Mouse (Mus musculus): Measurements from ENCODE around the gene Rars2. TPM values are rescaled to one million over a fixed set of nuclear protein-coding genes. Genes with fewer than 3 reads are reported as not detected.
A peak's percentile ranks its signal among the peaks of the same experiment; 100 is the strongest.
"Not testable (repeated sequence)": the region's sequence is repeated elsewhere in the genome, so short reads cannot be mapped to it uniquely, and the experiment has no call there.

The Rars2 gene
- polyA plus RNA-seq (2014; fragmentation: Nextera tagmentation; extraction: Ambion mirVana): 54.8 and 56.3 TPM in 2 replicates

DNA sequence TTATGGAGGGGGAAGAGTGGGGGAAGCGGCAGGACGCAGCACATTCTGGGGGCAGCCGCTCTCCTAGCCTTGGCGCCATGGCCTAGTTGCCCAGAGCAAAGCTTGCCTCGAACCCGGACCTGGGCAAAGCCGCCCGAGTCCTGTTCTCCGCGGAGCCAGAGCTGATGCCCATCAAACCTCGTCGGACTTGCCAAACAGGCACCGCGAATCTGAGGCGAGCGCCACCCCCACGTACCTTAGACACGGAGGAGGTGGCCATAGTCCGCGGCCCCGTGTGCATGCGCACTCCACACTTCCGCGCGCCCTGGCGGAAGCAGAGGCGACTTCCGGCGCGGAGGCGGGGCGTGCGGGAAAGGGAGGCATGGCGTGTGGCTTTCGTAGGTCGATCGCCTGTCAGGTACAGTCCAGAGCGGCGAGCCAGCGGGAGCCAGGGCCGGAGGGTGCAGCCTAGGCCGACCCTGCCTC is at the start of gene Rars2, which contains the start of gene Orc3:
Rars2 (plus strand) TSS at position 328 of the 465 bp plus-strand sequence.
Orc3 (minus strand) TSS at position 315 of the 465 bp plus-strand sequence.
- H3K9me3 ChIP-seq (replicated peaks; ENCODE audit: control insufficient read depth, low read length): no peaks in the 10 kb centered on the region
- H3K27me3 ChIP-seq (ENCODE audit: control insufficient read depth, insufficient read depth, low read length): no peaks in the 10 kb centered on the region
- peaks cover 14% of the 10 kb centered on the region for H3K4me1 ChIP-seq (ENCODE audit: control insufficient read depth, insufficient read depth, low read length)
- peaks cover under 1% of the 10 kb centered on the region; the same call in 1 of the 2 replicates for H3K36me3 ChIP-seq (ENCODE audit: control insufficient read depth, insufficient read depth, low read length)
- under 1% methylated on average over 42 of the region's 42 CpGs for WGBS (ENCODE audit: insufficient replicate concordance)
- peak; percentile 97 for ATAC-seq (replicated peaks; ENCODE audit: insufficient number of reproducible peaks, low FRiP score, low TSS enrichment)
- peak within 1 kb of the TSS; percentile 68 for H3K4me2 ChIP-seq
- peak within 1 kb of the TSS; percentile 69 for H3K4me3 ChIP-seq (ENCODE audit: low read depth, low read length)
- H3K27ac ChIP-seq (ENCODE audit: low read depth, low read length): peak within 1 kb of the TSS; percentile 79
- H3K9ac ChIP-seq (ENCODE audit: low read depth, low read length): peak within 1 kb of the TSS; percentile 91

DNA sequence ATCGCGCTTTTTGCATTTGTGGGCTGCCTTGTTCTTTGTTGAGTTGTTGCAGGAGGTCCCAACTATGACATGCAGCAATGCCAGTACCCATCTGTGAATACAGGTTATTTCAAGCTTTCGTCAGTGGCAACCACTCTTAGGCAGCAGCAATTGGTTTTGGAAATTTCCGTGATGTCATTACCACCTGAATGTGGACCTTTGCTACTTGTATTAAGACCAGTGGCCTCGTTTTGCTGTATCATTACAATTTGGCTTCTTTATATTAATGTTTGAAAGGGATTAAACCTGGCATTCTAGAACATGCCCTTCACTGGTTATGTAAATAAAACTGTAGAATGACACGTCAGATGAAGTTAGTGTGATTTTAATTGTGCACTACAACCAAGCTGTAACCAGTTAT is 48.5 kb upstream of the Rars2 start:
- Histone ChIP-seq H3K4me1 (ENCODE audit: control insufficient read depth, insufficient read depth, low read length) (no peaks in the 10 kb centered on the region), H3K9me3 (replicated peaks; ENCODE audit: control insufficient read depth, low read length) (no peaks in the 10 kb centered on the region), H3K4me2 (no peak overlapping the region), H3K4me3 (ENCODE audit: low read depth, low read length) (no peak overlapping the region), H3K36me3 (ENCODE audit: control insufficient read depth, insufficient read depth, low read length) (peaks cover 12% of the 10 kb centered on the region), H3K9ac (ENCODE audit: low read depth, low read length) (no peak overlapping the region), H3K27me3 (ENCODE audit: control insufficient read depth, insufficient read depth, low read length) (no peaks in the 10 kb centered on the region), H3K27ac (ENCODE audit: low read depth, low read length) (no peak overlapping the region)
- WGBS (ENCODE audit: insufficient replicate concordance): 88% methylated on average over 6 of the region's 6 CpGs
- ATAC-seq (replicated peaks; ENCODE audit: insufficient number of reproducible peaks, low FRiP score, low TSS enrichment): no peak

DNA sequence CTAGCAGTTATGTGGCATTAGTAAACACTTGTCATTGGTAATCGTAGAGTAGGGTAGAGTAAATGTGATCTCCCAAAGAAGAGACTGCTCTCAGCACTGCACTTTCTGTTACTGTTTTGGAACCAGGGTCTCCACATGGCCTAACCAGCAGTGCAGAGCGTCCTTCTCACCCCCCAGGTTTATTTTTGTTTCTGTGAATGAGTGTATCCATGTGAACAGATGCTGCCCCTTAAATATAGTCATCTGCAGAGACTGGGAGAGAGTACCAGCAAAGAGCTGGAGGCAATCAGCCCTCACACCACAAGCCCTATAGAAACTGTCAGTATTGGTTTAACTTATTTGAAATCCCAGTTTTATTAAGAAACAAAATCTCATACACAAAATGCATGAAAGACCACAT is 41.9 kb upstream of the Rars2 start:
- peaks cover 27% of the 10 kb centered on the region for H3K36me3 ChIP-seq (ENCODE audit: control insufficient read depth, insufficient read depth, low read length)
- no peak overlapping the region for H3K27ac ChIP-seq (ENCODE audit: low read depth, low read length)

DNA sequence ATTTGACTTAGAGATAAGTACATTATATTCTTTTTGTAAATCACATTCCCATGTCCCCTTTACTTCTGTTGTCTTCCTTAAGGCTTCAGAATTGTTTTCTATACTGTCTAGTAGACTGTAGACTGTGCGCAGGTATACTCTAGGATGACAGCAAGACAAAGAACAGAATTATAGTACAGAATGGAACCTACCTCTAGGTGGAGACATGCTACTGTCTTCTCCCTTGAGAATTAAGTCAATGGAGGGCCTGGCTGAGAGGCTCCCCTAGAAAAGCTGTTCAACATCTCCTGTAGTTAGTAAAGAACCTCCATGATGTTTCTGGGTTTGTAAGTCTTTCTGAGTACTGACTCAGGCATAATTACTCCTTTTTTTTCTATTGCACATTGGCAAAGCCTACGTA is 37.7 kb upstream of the Rars2 start:
- Histone ChIP-seq H3K4me2 (no peak overlapping the region), H3K36me3 (ENCODE audit: control insufficient read depth, insufficient read depth, low read length) (peaks cover 27% of the 10 kb centered on the region), H3K27me3 (ENCODE audit: control insufficient read depth, insufficient read depth, low read length) (no peaks in the 10 kb centered on the region), H3K9ac (ENCODE audit: low read depth, low read length) (no peak overlapping the region), H3K9me3 (replicated peaks; ENCODE audit: control insufficient read depth, low read length) (no peaks in the 10 kb centered on the region), H3K4me3 (ENCODE audit: low read depth, low read length) (no peak overlapping the region), H3K27ac (ENCODE audit: low read depth, low read length) (no peak overlapping the region), H3K4me1 (ENCODE audit: control insufficient read depth, insufficient read depth, low read length) (peaks cover 6% of the 10 kb centered on the region; the same call in 1 of the 2 replicates)
- WGBS (ENCODE audit: insufficient replicate concordance): 99% methylated on average over 2 of the region's 2 CpGs
- no peak for ATAC-seq (replicated peaks; ENCODE audit: insufficient number of reproducible peaks, low FRiP score, low TSS enrichment)

More for the DNA sequence above, 41.9 kb upstream of the Rars2 start:
- no peak for ATAC-seq (replicated peaks; ENCODE audit: insufficient number of reproducible peaks, low FRiP score, low TSS enrichment)
- no peaks in the 10 kb centered on the region for H3K9me3 ChIP-seq (replicated peaks; ENCODE audit: control insufficient read depth, low read length)
- WGBS (ENCODE audit: insufficient replicate concordance): 65% methylated on average over 2 of the region's 2 CpGs
- H3K4me2 ChIP-seq: no peak overlapping the region
- H3K4me1 ChIP-seq (ENCODE audit: control insufficient read depth, insufficient read depth, low read length): no peaks in the 10 kb centered on the region
- H3K4me3 ChIP-seq (ENCODE audit: low read depth, low read length): no peak overlapping the region
- no peak overlapping the region for H3K9ac ChIP-seq (ENCODE audit: low read depth, low read length)
- H3K27me3 ChIP-seq (ENCODE audit: control insufficient read depth, insufficient read depth, low read length): no peaks in the 10 kb centered on the region

DNA sequence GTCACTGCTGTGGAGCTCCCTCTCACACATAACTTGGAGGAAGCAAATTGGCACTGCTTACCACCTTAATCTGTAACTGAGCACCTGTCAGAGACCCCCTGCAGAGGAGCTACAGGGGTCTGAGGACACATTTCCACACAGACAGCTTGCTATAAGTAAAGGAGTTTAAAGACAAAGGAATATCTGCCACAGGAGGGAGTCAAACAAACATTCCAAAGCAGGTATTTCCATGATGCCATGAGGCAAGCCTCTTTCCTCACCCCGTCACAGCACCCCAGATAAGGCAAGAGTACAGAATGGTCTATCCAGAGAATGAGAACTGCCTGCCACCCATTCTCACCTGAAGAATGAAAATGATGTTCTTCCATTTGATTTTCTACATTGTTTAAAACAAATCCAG is 35.5 kb upstream of the Rars2 start:
- peaks cover 30% of the 10 kb centered on the region for H3K36me3 ChIP-seq (ENCODE audit: control insufficient read depth, insufficient read depth, low read length)
- ATAC-seq (replicated peaks; ENCODE audit: insufficient number of reproducible peaks, low FRiP score, low TSS enrichment): no peak

DNA sequence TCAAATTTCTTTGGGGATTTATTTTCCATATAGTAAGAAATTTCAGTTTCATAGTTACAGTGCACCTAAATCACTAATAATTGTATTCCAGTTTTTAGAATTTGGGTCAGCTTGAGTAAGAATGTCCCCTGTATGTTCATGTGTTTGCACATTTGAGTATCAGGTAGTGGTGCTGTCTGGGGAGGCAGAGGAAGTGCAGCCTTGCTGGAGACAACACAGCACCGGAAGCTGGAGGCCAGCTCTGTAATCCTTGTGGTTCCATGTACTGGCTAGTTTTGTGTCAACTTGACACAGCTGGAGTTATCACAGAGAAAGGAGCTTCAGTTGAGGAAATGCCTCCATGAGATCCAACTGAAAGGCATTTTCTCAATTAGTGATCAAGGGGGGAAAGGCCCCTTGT is 33.3 kb upstream of the Rars2 start:
- H3K4me2 ChIP-seq; H3K27me3 ChIP-seq (ENCODE audit: control insufficient read depth, insufficient read depth, low read length); ATAC-seq (replicated peaks; ENCODE audit: insufficient number of reproducible peaks, low FRiP score, low TSS enrichment); H3K9ac ChIP-seq (ENCODE audit: low read depth, low read length); H3K4me1 ChIP-seq (ENCODE audit: control insufficient read depth, insufficient read depth, low read length); H3K9me3 ChIP-seq (replicated peaks; ENCODE audit: control insufficient read depth, low read length); H3K27ac ChIP-seq (ENCODE audit: low read depth, low read length); H3K4me3 ChIP-seq (ENCODE audit: low read depth, low read length): not testable (repeated sequence)
- WGBS (ENCODE audit: insufficient replicate concordance): 66% methylated on average over 1 of the region's 1 CpGs
- peaks cover 21% of the 10 kb centered on the region for H3K36me3 ChIP-seq (ENCODE audit: control insufficient read depth, insufficient read depth, low read length)

More for the DNA sequence above, 35.5 kb upstream of the Rars2 start:
- Histone ChIP-seq H3K9me3 (replicated peaks; ENCODE audit: control insufficient read depth, low read length) (no peaks in the 10 kb centered on the region), H3K4me1 (ENCODE audit: control insufficient read depth, insufficient read depth, low read length) (peaks cover 6% of the 10 kb centered on the region; the same call in 1 of the 2 replicates), H3K27me3 (ENCODE audit: control insufficient read depth, insufficient read depth, low read length) (no peaks in the 10 kb centered on the region), H3K27ac (ENCODE audit: low read depth, low read length) (no peak overlapping the region), H3K4me3 (ENCODE audit: low read depth, low read length) (no peak overlapping the region), H3K4me2 (no peak overlapping the region), H3K9ac (ENCODE audit: low read depth, low read length) (no peak overlapping the region)
- WGBS (ENCODE audit: insufficient replicate concordance): 58% methylated on average over 1 of the region's 1 CpGs

DNA sequence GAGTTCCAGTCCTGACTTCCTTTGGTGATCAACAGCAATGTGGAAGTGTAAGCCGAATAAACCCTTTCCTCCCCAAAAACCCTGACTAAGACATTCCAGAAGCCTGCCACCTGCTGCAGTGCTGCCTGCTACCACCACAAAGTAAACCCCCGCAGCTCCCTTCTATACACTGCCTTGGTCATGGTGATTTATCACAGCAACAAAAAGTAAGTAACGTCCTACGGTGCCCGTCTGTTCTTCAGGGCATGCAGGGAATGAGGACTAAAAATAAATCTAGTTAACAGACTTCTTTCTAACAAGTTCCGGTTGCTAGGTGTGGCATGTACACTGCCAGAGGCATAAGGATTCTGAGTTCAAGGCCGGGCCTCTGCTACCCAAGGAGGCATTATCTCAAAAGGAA is 32.8 kb upstream of the Rars2 start:
- no peak overlapping the region for H3K4me3 ChIP-seq (ENCODE audit: low read depth, low read length)
- H3K36me3 ChIP-seq (ENCODE audit: control insufficient read depth, insufficient read depth, low read length): peaks cover 21% of the 10 kb centered on the region
- H3K9ac ChIP-seq (ENCODE audit: low read depth, low read length): no peak overlapping the region
- H3K4me1 ChIP-seq (ENCODE audit: control insufficient read depth, insufficient read depth, low read length): peaks cover 8% of the 10 kb centered on the region; the same call in 1 of the 2 replicates
- no peaks in the 10 kb centered on the region for H3K9me3 ChIP-seq (replicated peaks; ENCODE audit: control insufficient read depth, low read length)
- no peak overlapping the region for H3K4me2 ChIP-seq
- no peaks in the 10 kb centered on the region for H3K27me3 ChIP-seq (ENCODE audit: control insufficient read depth, insufficient read depth, low read length)
- H3K27ac ChIP-seq (ENCODE audit: low read depth, low read length): no peak overlapping the region
- ATAC-seq (replicated peaks; ENCODE audit: insufficient number of reproducible peaks, low FRiP score, low TSS enrichment): no peak
- WGBS (ENCODE audit: insufficient replicate concordance): 65% methylated on average over 7 of the region's 7 CpGs

DNA sequence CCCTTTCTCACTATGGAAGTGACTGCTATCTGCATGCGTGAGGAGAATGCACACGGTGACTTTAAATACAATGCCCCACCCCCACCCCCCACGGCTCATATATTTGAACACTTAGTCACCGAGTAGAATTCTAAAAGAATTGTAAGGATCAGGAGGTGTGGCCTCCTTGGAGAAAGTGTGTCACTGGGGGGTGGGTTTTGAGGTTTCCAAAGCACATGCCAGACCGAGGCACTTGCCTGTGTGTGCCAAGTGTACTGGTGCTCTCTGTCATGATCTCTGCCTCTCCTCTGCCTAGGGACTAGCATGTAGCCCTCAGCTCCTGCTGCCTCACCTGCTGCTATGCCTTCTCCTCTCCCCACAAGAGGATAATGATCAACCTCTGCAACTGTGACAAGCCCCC is 32.3 kb upstream of the Rars2 start:
- peaks cover 8% of the 10 kb centered on the region; the same call in 1 of the 2 replicates for H3K4me1 ChIP-seq (ENCODE audit: control insufficient read depth, insufficient read depth, low read length)
- WGBS (ENCODE audit: insufficient replicate concordance): 73% methylated on average over 5 of the region's 5 CpGs
- H3K9me3 ChIP-seq (replicated peaks; ENCODE audit: control insufficient read depth, low read length): no peaks in the 10 kb centered on the region
- ATAC-seq (replicated peaks; ENCODE audit: insufficient number of reproducible peaks, low FRiP score, low TSS enrichment): no peak
- H3K36me3 ChIP-seq (ENCODE audit: control insufficient read depth, insufficient read depth, low read length): peaks cover 21% of the 10 kb centered on the region
- H3K4me3 ChIP-seq (ENCODE audit: low read depth, low read length): no peak overlapping the region
- no peak overlapping the region for H3K4me2 ChIP-seq
- H3K27me3 ChIP-seq (ENCODE audit: control insufficient read depth, insufficient read depth, low read length): no peaks in the 10 kb centered on the region
- H3K9ac ChIP-seq (ENCODE audit: low read depth, low read length): no peak overlapping the region
- no peak overlapping the region for H3K27ac ChIP-seq (ENCODE audit: low read depth, low read length)

DNA sequence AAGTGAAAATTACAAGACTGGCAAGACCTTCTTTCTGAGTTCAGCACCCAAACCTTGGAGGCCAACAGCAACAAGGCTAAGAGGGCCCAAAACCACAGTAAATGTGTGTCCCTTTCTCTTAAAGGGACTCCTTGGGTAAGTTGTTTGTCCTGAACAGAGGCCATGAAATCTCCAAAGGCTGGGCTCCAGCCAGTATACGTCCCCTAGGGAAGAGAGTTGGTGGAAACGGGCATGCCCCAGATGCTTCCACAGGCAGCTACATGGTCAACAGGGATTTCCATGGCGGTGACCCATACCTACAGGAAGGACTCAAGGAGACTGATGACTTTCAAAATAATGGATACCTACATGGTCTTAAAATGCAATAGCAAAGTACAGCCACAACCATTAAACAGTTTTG is 31.3 kb upstream of the Rars2 start:
- no peaks in the 10 kb centered on the region for H3K9me3 ChIP-seq (replicated peaks; ENCODE audit: control insufficient read depth, low read length)
- no peak overlapping the region for H3K27ac ChIP-seq (ENCODE audit: low read depth, low read length)
- no peak overlapping the region for H3K4me2 ChIP-seq
- no peak overlapping the region for H3K4me3 ChIP-seq (ENCODE audit: low read depth, low read length)
- no peak for ATAC-seq (replicated peaks; ENCODE audit: insufficient number of reproducible peaks, low FRiP score, low TSS enrichment)
- no peaks in the 10 kb centered on the region for H3K27me3 ChIP-seq (ENCODE audit: control insufficient read depth, insufficient read depth, low read length)
- 92% methylated on average over 3 of the region's 3 CpGs for WGBS (ENCODE audit: insufficient replicate concordance)
- peaks cover 21% of the 10 kb centered on the region for H3K36me3 ChIP-seq (ENCODE audit: control insufficient read depth, insufficient read depth, low read length)
- peaks cover 8% of the 10 kb centered on the region; the same call in 1 of the 2 replicates for H3K4me1 ChIP-seq (ENCODE audit: control insufficient read depth, insufficient read depth, low read length)
- no peak overlapping the region for H3K9ac ChIP-seq (ENCODE audit: low read depth, low read length)

Measured in heart, embryonic 11.5 days (tissue).